Mouse (Mus musculus) MEL-GATA-1-ER (cell line): Measurements from ENCODE around the gene Gm21852.
"Not testable (repeated sequence)": the region's sequence is repeated elsewhere in the genome, so short reads cannot be mapped to it uniquely, and the experiment has no call there.

Source experiments
- DNase-seq: peaks from one replicate; pipeline ENCODE4 v3.0.0-alpha.2; 2012; ENCODE audit warnings: low read depth; ENCODE audit errors: extremely low read depth

The Gm21852 gene

GRCm38 (mm10) chrY:40651896-40652295 lies at the start of gene Gm21852:
Gene Gm21852, minus strand, starts transcription at chrY:40651996.
- not testable (repeated sequence) for DNase-seq
